Mouse (Mus musculus) brain, embryonic 14.5 days (tissue): ENCODE results near the gene Eif2d.

Source experiments
- CTCF ChIP-seq: fragments of 200-500 bp; IDR thresholded peaks from 2 replicates; pipeline ENCODE4 v1.5.1; 2012; ENCODE audit warnings: inconsistent platforms, mild to moderate bottlenecking, moderate library complexity, borderline replicate concordance; ENCODE audit not compliant: insufficient read depth, insufficient read length; ENCODE audit errors: extremely low read depth
- POLR2A ChIP-seq: fragments of 200-500 bp; IDR thresholded peaks from 2 replicates; pipeline ENCODE4 v1.6.1; 2012; ENCODE audit warnings: mild to moderate bottlenecking, inconsistent platforms, borderline replicate concordance; ENCODE audit not compliant: poor library complexity, insufficient read depth, insufficient read length, severe bottlenecking; ENCODE audit errors: extremely low read depth

DNA sequence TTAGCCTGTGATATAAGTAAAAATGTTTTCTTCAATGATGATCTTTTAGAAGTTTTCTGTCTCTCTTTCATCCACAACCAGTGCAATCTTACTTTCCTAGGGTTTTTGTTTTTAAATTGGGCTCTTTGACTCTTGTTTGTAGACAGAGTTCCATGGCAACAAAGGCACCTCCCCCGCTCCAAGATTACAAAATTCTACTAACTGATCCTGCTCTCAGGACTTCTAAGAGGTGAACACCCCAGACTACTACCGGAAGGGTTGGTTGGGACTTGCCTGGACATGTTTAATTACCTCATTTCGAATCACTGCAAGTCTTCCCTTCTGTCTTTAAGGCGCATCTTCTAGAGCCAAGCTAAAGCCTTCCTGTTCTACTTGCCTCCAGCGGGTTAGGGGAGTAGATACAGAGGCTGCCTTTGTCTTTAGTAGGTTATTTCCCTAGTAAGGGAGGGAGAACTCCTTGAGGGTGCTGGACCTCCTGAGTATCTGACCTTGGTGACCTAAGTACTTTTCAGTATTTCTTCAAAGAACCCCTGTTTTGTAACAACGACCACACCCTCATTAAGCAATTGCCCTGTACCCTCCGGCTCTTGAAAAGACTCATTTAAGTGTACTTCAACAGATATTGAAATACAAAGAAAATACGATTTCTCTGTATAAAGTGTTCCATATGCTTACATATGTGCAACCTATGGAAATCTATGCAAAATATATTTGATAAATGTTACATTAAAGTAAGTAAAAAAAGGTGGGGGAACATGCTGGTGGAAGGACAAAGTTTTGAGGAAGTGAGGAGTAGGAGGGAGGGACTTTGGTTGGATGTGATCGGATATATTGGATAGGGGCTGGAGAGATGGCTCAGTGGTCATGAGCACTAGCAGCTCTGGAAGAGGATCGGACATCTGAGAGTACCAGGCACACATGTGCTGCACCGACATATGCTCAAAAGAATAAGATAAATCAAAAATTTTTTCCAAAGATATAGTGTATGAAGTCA lies 13.6 kb upstream of the Eif2d start:
- TF ChIP-seq CTCF (no peak), POLR2A (no peak)
